Comparison of ENCODE assay signal across 21 mouse cellular contexts in genomic region chr7:50338226-50338625, GRCm38 (mm10).
A peak's percentile ranks its signal among the peaks of the same experiment; 100 is the strongest.
DNase-seq lines count a peak whose midpoint lies in the region; ATAC-seq and TF ChIP-seq lines count a peak whose summit lies in the region.
"Had no signal": no experiment of that assay in that cellular context is flagged by ENCODE, and none has a peak within 500 bp of the region (broad histone marks: within the 10 kb centered on the region; RNA-seq: fewer than 3 reads in every experiment).

No protein-coding gene starts in this region.

- no peaks in the 10 kb centered on the region for H3K27me3 ChIP-seq in hindbrain, embryonic 16.5 days (replicated peaks; ENCODE audit: control insufficient read depth, insufficient read depth, low read length)
- H3K27me3 ChIP-seq in hindbrain, embryonic 10.5 days (ENCODE audit: insufficient read depth, poor library complexity, severe bottlenecking) = no peaks in the 10 kb centered on the region
- H3K27me3 ChIP-seq in midbrain, postnatal 0 days (ENCODE audit: insufficient read depth, low read length) = no peaks in the 10 kb centered on the region
- H3K27me3 ChIP-seq in midbrain, embryonic 11.5 days (ENCODE audit: control insufficient read depth, insufficient read depth, low read length) = no peaks in the 10 kb centered on the region
- H3K27me3 ChIP-seq: forebrain, embryonic 13.5 days; heart, embryonic 12.5 days; heart, embryonic 15.5 days; hindbrain, embryonic 15.5 days; Patski had no signal

- no peak overlapping the region for H3K4me2 ChIP-seq in hindbrain, embryonic 16.5 days (ENCODE audit: low read length)
- H3K4me2 ChIP-seq in midbrain, postnatal 0 days (ENCODE audit: low read depth, low read length, poor library complexity, severe bottlenecking) = no peak overlapping the region
- H3K4me2 ChIP-seq in midbrain, embryonic 11.5 days = no peak overlapping the region
- H3K4me2 ChIP-seq: forebrain, embryonic 13.5 days; heart, embryonic 12.5 days; heart, embryonic 15.5 days; hindbrain, embryonic 15.5 days had no signal

- H3K27ac ChIP-seq in hindbrain, embryonic 16.5 days (ENCODE audit: low read depth, low read length) = no peak overlapping the region
- no peak overlapping the region for H3K27ac ChIP-seq in hindbrain, embryonic 10.5 days
- no peak overlapping the region for H3K27ac ChIP-seq in midbrain, postnatal 0 days (ENCODE audit: low read depth, low read length)
- H3K27ac ChIP-seq in midbrain, embryonic 11.5 days (ENCODE audit: low read depth, low read length) = no peak overlapping the region
- H3K27ac ChIP-seq: forebrain, embryonic 10.5 days; forebrain, embryonic 13.5 days; heart, embryonic 15.5 days; hindbrain, embryonic 15.5 days had no signal

- no peaks in the 10 kb centered on the region for H3K9me3 ChIP-seq in hindbrain, embryonic 16.5 days (ENCODE audit: control insufficient read depth, low read length)
- no peaks in the 10 kb centered on the region for H3K9me3 ChIP-seq in hindbrain, embryonic 10.5 days
- no peaks in the 10 kb centered on the region for H3K9me3 ChIP-seq in midbrain, postnatal 0 days (ENCODE audit: low read length)
- no peaks in the 10 kb centered on the region for H3K9me3 ChIP-seq in midbrain, embryonic 11.5 days (ENCODE audit: control insufficient read depth, low read length)
- H3K9me3 ChIP-seq: forebrain, embryonic 10.5 days; forebrain, embryonic 13.5 days; heart, embryonic 12.5 days; heart, embryonic 15.5 days; hindbrain, embryonic 15.5 days had no signal

- no peak for ATAC-seq in cerebellum, adult (ENCODE audit: insufficient number of reproducible peaks, low FRiP score, low TSS enrichment)
- 0 out of 2 replicates have a peak, but pooled peaks have one; percentile 40 for ATAC-seq in hindbrain, embryonic 16.5 days
- ATAC-seq in midbrain, postnatal 0 days (ENCODE audit: low FRiP score) = no peak
- no peak for ATAC-seq in midbrain, embryonic 11.5 days (ENCODE audit: low FRiP score)
- ATAC-seq: forebrain, embryonic 13.5 days; inflammation-experienced regulatory T-cells, adult 6 months; intestine, embryonic 16.5 days; Patski had no signal

- DNase-seq in cerebellum, postnatal 10 days = peak; percentile 53 to 60
- no peak for DNase-seq in hindbrain, embryonic 10.5 days (ENCODE audit: low spot score)
- DNase-seq in midbrain, postnatal 0 days (ENCODE audit: low spot score) = peak; percentile 31
- DNase-seq in midbrain, embryonic 11.5 days (ENCODE audit: low spot score, missing footprints) = no peak
- DNase-seq: adrenal gland, postnatal 14 days; cerebellum, adult 9-11 months; gastrocnemius, postnatal 25 days; heart, adult 18-20 months; heart, postnatal 10 days; heart, postnatal 36 days; kidney, adult 18-20 months had no signal

- no peaks in the 10 kb centered on the region for H3K4me1 ChIP-seq in hindbrain, embryonic 16.5 days (ENCODE audit: control insufficient read depth, insufficient read depth, low read depth, low read length)
- H3K4me1 ChIP-seq in hindbrain, embryonic 10.5 days (replicated peaks) = no peaks in the 10 kb centered on the region
- no peaks in the 10 kb centered on the region for H3K4me1 ChIP-seq in midbrain, postnatal 0 days (ENCODE audit: insufficient read depth, low read length)
- no peaks in the 10 kb centered on the region for H3K4me1 ChIP-seq in midbrain, embryonic 11.5 days (ENCODE audit: control insufficient read depth, insufficient read depth, low read length)
- H3K4me1 ChIP-seq: forebrain, embryonic 10.5 days; forebrain, embryonic 13.5 days; heart, embryonic 12.5 days; heart, embryonic 15.5 days; hindbrain, embryonic 15.5 days had no signal

- TF ChIP-seq CTCF in midbrain, postnatal 0 days (IDR thresholded peaks at IDR 0.05) = no peak

- no peaks in the 10 kb centered on the region for H3K36me3 ChIP-seq in hindbrain, embryonic 16.5 days (ENCODE audit: control insufficient read depth, insufficient read depth, low read length)
- no peaks in the 10 kb centered on the region for H3K36me3 ChIP-seq in hindbrain, embryonic 10.5 days
- H3K36me3 ChIP-seq in midbrain, postnatal 0 days (ENCODE audit: insufficient read depth, low read length) = no peaks in the 10 kb centered on the region
- no peaks in the 10 kb centered on the region for H3K36me3 ChIP-seq in midbrain, embryonic 11.5 days (ENCODE audit: control insufficient read depth, insufficient read depth, low read length)
- H3K36me3 ChIP-seq: forebrain, embryonic 10.5 days; heart, embryonic 12.5 days; heart, embryonic 15.5 days; hindbrain, embryonic 15.5 days had no signal

- no peak overlapping the region for H3K4me3 ChIP-seq in hindbrain, embryonic 16.5 days (ENCODE audit: low read length)
- H3K4me3 ChIP-seq in hindbrain, embryonic 10.5 days = no peak overlapping the region
- H3K4me3 ChIP-seq in midbrain, postnatal 0 days (ENCODE audit: low read depth, low read length) = no peak overlapping the region
- no peak overlapping the region for H3K4me3 ChIP-seq in midbrain, embryonic 11.5 days (ENCODE audit: low read depth, low read length)
- H3K4me3 ChIP-seq: forebrain, embryonic 10.5 days; forebrain, embryonic 13.5 days; heart, embryonic 12.5 days; heart, embryonic 15.5 days; hindbrain, embryonic 15.5 days had no signal

- no peak overlapping the region for H3K9ac ChIP-seq in hindbrain, embryonic 16.5 days (ENCODE audit: low read depth, low read length)
- no peak overlapping the region for H3K9ac ChIP-seq in midbrain, postnatal 0 days (replicated peaks; ENCODE audit: low read length, poor library complexity, severe bottlenecking)
- H3K9ac ChIP-seq in midbrain, embryonic 11.5 days (ENCODE audit: low read length) = no peak overlapping the region
- H3K9ac ChIP-seq: forebrain, embryonic 13.5 days; heart, embryonic 12.5 days; heart, embryonic 15.5 days; hindbrain, embryonic 15.5 days had no signal

- 71% methylated on average over 5 of the region's 5 CpGs for WGBS in hindbrain, embryonic 16.5 days
- WGBS in hindbrain, embryonic 10.5 days = 84% methylated on average over 5 of the region's 5 CpGs
- 67% methylated on average over 5 of the region's 5 CpGs for WGBS in midbrain, postnatal 0 days
- WGBS in midbrain, embryonic 11.5 days = 89% methylated on average over 5 of the region's 5 CpGs

Comparison
In these comparisons a context has a peak if more than half of its experiments do, and no peak if none do; other contexts are left out.
1. DNase-seq: peak in cerebellum, postnatal 10 days (2 of 2) and midbrain, postnatal 0 days (single experiment); none in hindbrain, embryonic 10.5 days (single experiment) and midbrain, embryonic 11.5 days (single experiment).